Mouse (Mus musculus): ENCODE data around the gene F11r. TPM values are rescaled to one million over a fixed set of nuclear protein-coding genes. Genes with fewer than 3 reads are reported as not detected.

The F11r gene
- polyA plus RNA-seq, 1 experiment, result 45.1 TPM

GRCm38 (mm10) chr1:171450062-171450461 is 12.7 kb downstream of the F11r start:
- H3K4me3 ChIP-seq (ENCODE audit: insufficient read depth, low read depth, low read length), result no peak overlapping the region
- peak overlapping the region; percentile 61 for H3K27ac ChIP-seq (replicated peaks; ENCODE audit: low read depth, low read length)
- peaks cover 27% of the 10 kb centered on the region for H3K4me1 ChIP-seq (ENCODE audit: control insufficient read depth, insufficient read depth, insufficient read length, low read length)

GRCm38 (mm10) chr1:171451001-171451400 is 13.7 kb downstream of the F11r start:
- Histone ChIP-seq H3K27ac (replicated peaks; ENCODE audit: low read depth, low read length) (peak overlapping the region; percentile 42; the same call in 1 of the 2 replicates), H3K4me1 (ENCODE audit: control insufficient read depth, insufficient read depth, insufficient read length, low read length) (peaks cover 29% of the 10 kb centered on the region)

GRCm38 (mm10) chr1:171452522-171452921 is 15.2 kb downstream of the F11r start:
- Histone ChIP-seq H3K4me1 (ENCODE audit: control insufficient read depth, insufficient read depth, insufficient read length, low read length) (peaks cover 29% of the 10 kb centered on the region), H3K4me3 (ENCODE audit: insufficient read depth, low read depth, low read length) (no peak overlapping the region), H3K27ac (replicated peaks; ENCODE audit: low read depth, low read length) (peak overlapping the region; percentile 92)

More at GRCm38 (mm10) chr1:171451001-171451400, 13.7 kb downstream of the F11r start:
- no peak overlapping the region for H3K4me3 ChIP-seq (ENCODE audit: insufficient read depth, low read depth, low read length)

DNA sequence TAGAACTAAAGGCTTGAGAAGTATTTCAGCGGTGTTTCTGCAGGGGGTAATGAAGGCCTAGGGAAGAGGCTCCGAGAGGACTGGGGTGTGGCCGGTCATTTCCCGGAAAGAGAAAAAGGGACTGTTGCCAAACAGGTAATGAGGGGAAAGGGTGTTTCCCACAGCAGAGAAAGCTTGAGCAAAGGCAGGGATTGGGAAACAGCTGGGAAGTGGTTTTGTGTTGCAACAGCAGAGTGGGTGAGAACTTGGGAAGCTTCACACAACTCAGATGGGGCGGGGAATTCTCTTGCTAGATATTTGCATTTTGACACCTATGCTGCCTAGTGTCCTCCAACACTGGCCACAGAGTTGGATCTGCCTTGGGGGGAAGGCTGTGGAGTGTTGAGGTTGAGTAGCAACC is 15.6 kb downstream of the F11r start:
- H3K4me3 ChIP-seq (ENCODE audit: insufficient read depth, low read depth, low read length), result no peak overlapping the region
- peak overlapping the region; percentile 92 for H3K27ac ChIP-seq (replicated peaks; ENCODE audit: low read depth, low read length)
- peaks cover 25% of the 10 kb centered on the region for H3K4me1 ChIP-seq (ENCODE audit: control insufficient read depth, insufficient read depth, insufficient read length, low read length)

- Histone ChIP-seq H3K4me3 (ENCODE audit: insufficient read depth, low read depth, low read length) (no peak overlapping the region), H3K4me1 (ENCODE audit: control insufficient read depth, insufficient read depth, insufficient read length, low read length) (peaks cover 22% of the 10 kb centered on the region), H3K27ac (replicated peaks; ENCODE audit: low read depth, low read length) (peak overlapping the region; percentile 52; the same call in 1 of the 2 replicates)
Measured at GRCm38 (mm10) chr1:171454926-171455325, 17.6 kb downstream of the F11r start.

GRCm38 (mm10) chr1:171457568-171457967 is 20.2 kb downstream of the F11r start:
- Histone ChIP-seq H3K4me3 (ENCODE audit: insufficient read depth, low read depth, low read length) (no peak overlapping the region), H3K4me1 (ENCODE audit: control insufficient read depth, insufficient read depth, insufficient read length, low read length) (peaks cover 23% of the 10 kb centered on the region), H3K27ac (replicated peaks; ENCODE audit: low read depth, low read length) (no peak overlapping the region)

DNA sequence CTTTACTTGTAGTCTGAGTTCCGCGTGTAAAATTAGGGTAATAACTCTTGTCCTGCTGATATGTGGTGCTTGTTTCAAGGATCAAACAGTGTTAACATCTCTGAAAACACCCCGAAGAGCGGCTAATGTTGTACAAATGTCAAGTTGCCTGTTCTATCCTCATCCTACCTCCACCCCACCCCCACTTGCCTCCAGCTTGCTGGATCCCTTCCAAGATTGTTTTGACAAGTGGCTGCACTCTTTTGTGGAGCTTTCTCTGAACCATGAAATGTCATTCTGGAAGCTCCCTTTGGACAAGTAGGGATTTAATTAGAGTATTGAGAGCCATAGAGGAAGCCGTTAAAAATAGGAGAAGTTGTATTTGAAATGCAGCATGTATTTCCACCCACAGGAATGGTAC is 22.5 kb downstream of the F11r start:
- Histone ChIP-seq H3K4me3 (ENCODE audit: insufficient read depth, low read depth, low read length) (no peak overlapping the region), H3K27ac (replicated peaks; ENCODE audit: low read depth, low read length) (no peak overlapping the region), H3K4me1 (ENCODE audit: control insufficient read depth, insufficient read depth, insufficient read length, low read length) (peaks cover 12% of the 10 kb centered on the region; the same call in 1 of the 2 replicates)

- H3K4me3 ChIP-seq (ENCODE audit: insufficient read depth, low read depth, low read length), result no peak overlapping the region
- H3K4me1 ChIP-seq (ENCODE audit: control insufficient read depth, insufficient read depth, insufficient read length, low read length), result peaks cover 9% of the 10 kb centered on the region; the same call in 1 of the 2 replicates
- H3K27ac ChIP-seq (replicated peaks; ENCODE audit: low read depth, low read length), result no peak overlapping the region
Measured at GRCm38 (mm10) chr1:171460551-171461503, 23.5 kb downstream of the F11r start.

GRCm38 (mm10) chr1:171463133-171463532 is 25.8 kb downstream of the F11r start:
- no peak overlapping the region for H3K4me3 ChIP-seq (ENCODE audit: insufficient read depth, low read depth, low read length)
- peaks cover 5% of the 10 kb centered on the region; the same call in 1 of the 2 replicates for H3K4me1 ChIP-seq (ENCODE audit: control insufficient read depth, insufficient read depth, insufficient read length, low read length)
- H3K27ac ChIP-seq (replicated peaks; ENCODE audit: low read depth, low read length), result no peak overlapping the region

DNA sequence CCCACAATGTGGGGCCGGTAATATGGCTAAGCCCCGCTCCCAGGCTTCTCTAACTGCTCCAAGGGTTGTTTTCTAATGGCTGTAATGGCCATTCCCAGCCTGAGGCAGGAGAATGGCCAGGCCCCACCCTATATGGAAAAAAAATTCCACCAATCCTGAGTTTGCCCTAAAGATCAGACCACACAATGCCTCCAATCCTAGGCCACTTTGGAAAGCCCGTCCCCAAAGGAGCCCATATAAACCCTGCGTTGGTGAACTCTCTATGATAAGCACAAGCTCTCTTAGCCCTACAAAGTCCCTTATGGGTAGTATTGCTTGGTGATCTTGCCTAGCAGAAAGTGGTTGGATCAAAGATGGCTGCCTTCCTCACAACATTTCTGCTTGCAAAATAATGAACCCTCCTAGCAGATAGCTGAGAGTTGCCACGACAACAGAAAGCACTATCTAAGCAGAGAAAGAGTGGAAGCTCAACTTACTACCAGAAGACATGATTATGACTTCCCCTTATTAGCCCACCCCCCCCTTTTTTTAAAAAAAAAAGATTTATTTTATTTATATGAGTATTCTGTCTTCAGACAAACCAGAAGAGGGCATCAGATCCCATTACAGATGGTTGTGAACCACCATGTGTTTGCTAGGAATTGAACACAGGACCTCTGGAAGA is 28.5 kb downstream of the F11r start:
- Histone ChIP-seq H3K4me1 (ENCODE audit: control insufficient read depth, insufficient read depth, insufficient read length, low read length) (peaks cover 2% of the 10 kb centered on the region; the same call in 1 of the 2 replicates), H3K27ac (replicated peaks; ENCODE audit: low read depth, low read length) (no peak overlapping the region), H3K4me3 (ENCODE audit: insufficient read depth, low read depth, low read length) (no peak overlapping the region)

- 0 out of 2 replicates have a peak overlapping the region, but pooled peaks have one; percentile 15 for H3K4me3 ChIP-seq (ENCODE audit: insufficient read depth, low read depth, low read length)
- H3K4me1 ChIP-seq (ENCODE audit: control insufficient read depth, insufficient read depth, insufficient read length, low read length), result peaks cover 4% of the 10 kb centered on the region; the same call in 1 of the 2 replicates
- H3K27ac ChIP-seq (replicated peaks; ENCODE audit: low read depth, low read length), result 0 out of 2 replicates have a peak overlapping the region, but pooled peaks have one; percentile 25
Measured at GRCm38 (mm10) chr1:171466565-171466964, 29.2 kb downstream of the F11r start.

DNA sequence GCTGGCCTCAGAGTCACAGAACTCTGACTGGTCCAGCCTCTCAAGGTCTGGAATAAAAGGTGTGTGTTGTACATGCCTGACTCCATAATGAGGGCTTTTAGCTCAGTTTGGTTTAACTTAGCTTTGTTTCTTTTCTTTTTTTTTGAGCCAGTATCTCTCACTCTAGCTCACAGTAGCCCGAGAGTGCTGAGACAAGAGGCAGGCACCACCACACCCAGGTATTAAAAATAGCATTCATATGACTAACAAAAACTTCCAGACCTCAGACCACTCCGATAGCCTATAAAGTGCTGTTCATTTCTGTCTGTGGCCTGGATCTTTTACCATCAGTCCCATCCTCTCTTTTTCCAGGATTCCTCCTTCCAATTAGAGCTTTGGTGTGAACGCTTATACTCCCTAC is 32.3 kb downstream of the F11r start:
- Histone ChIP-seq H3K4me1 (ENCODE audit: control insufficient read depth, insufficient read depth, insufficient read length, low read length) (peaks cover 4% of the 10 kb centered on the region; the same call in 1 of the 2 replicates), H3K27ac (replicated peaks; ENCODE audit: low read depth, low read length) (no peak overlapping the region), H3K4me3 (ENCODE audit: insufficient read depth, low read depth, low read length) (no peak overlapping the region)

DNA sequence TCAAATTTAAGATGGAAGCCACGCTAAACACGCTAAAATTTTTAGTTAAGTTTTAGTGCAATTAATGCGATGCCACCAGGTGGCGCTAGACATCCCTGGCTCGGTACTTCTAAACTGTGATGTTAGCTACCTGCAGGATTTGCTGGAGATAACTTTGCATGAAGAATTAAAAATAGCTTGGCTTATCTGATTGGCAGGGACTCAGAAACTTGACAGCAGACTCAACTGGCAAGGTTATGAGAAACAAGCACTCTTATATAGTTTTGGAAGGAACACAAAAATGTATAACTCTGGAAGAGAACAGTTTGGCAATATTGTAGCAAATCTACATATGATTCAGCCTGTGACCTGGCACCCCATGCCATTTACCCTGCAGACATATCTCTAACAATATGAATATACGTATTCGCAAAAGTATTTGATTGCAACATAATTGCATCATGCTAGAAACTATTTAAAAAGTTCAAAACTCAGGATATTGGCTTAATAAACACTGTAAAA is 33.1 kb downstream of the F11r start:
- Histone ChIP-seq H3K4me1 (ENCODE audit: control insufficient read depth, insufficient read depth, insufficient read length, low read length) (peaks cover 4% of the 10 kb centered on the region; the same call in 1 of the 2 replicates), H3K27ac (replicated peaks; ENCODE audit: low read depth, low read length) (peak overlapping the region; percentile 21; the same call in 1 of the 2 replicates), H3K4me3 (ENCODE audit: insufficient read depth, low read depth, low read length) (no peak overlapping the region)

- H3K4me1 ChIP-seq (ENCODE audit: control insufficient read depth, insufficient read depth, insufficient read length, low read length), result peaks cover 4% of the 10 kb centered on the region; the same call in 1 of the 2 replicates
- H3K27ac ChIP-seq (replicated peaks; ENCODE audit: low read depth, low read length), result no peak overlapping the region
- no peak overlapping the region for H3K4me3 ChIP-seq (ENCODE audit: insufficient read depth, low read depth, low read length)
Measured at GRCm38 (mm10) chr1:171470896-171471295, 33.6 kb downstream of the F11r start.

GRCm38 (mm10) chr1:171471452-171471851 is 34.1 kb downstream of the F11r start:
- peaks cover 4% of the 10 kb centered on the region; the same call in 1 of the 2 replicates for H3K4me1 ChIP-seq (ENCODE audit: control insufficient read depth, insufficient read depth, insufficient read length, low read length)
- no peak overlapping the region for H3K27ac ChIP-seq (replicated peaks; ENCODE audit: low read depth, low read length)
- no peak overlapping the region for H3K4me3 ChIP-seq (ENCODE audit: insufficient read depth, low read depth, low read length)
